Mouse (Mus musculus) kidney, adult 18-20 months (tissue): ENCODE data around the gene Hspa4.
A peak's percentile ranks its signal among the peaks of the same experiment; 100 is the strongest.
"Not testable (repeated sequence)": the region's sequence is repeated elsewhere in the genome, so short reads cannot be mapped to it uniquely, and the experiment has no call there.

Experiments
- DNase-seq: peaks from one replicate; pipeline ENCODE4 v3.0.0; 2021

Hspa4 gene

GRCm38 (mm10) chr11:53306965-53307364, 6.7 kb upstream of the Hspa4 start:
- no peak for DNase-seq

- no peak for DNase-seq
Observed at GRCm38 (mm10) chr11:53304044-53304840, 4.0 kb upstream of the Hspa4 start.

- no peak for DNase-seq
Observed at GRCm38 (mm10) chr11:53301167-53301515, 884 bp upstream of the Hspa4 start.

GRCm38 (mm10) chr11:53299551-53300329, 517 bp downstream of the Hspa4 start:
- DNase-seq: peak; percentile 83

DNA sequence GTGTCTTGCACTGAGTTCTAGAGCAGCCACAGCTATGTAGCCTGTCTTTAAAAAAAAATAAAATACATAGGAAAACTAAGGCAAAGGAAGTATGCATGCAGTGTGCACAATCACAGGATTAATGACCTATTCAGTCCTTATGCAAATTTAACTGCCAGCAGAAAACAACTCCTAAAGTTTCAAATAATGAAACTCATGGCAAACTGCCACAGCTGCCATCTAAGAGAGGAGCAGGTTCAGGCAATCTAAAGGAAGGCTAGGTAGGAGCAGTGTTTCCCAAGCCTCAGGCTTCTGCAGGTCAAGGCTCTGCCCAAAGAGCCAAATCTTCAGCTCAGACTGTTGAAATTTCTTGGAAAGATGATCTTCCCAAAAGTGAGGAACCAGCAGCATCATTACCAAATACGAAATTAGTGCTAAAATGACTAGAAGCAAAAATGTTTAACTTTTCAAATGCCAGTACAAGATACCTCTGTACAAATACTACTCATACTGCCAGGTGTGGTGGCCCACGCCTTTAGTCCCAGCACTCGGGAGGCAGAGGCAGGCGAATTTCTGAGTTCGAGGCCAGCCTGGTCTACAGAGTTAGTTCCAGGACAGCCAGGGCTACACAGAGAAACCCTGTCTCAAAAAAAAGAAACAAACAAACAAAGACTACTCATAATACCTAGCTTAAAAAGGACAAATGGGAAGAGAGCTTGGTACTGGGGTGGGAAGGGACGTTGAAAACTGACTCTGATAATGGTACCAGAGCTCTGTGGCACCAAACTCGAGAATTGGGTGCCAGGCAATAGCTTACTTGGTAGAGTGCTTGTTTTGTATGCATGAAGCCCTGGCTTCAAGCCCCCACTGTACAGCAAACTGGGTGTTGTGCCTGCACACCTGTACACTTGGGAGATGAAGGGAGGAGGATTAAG, 2.1 kb downstream of the Hspa4 start:
- DNase-seq: no peak

DNA sequence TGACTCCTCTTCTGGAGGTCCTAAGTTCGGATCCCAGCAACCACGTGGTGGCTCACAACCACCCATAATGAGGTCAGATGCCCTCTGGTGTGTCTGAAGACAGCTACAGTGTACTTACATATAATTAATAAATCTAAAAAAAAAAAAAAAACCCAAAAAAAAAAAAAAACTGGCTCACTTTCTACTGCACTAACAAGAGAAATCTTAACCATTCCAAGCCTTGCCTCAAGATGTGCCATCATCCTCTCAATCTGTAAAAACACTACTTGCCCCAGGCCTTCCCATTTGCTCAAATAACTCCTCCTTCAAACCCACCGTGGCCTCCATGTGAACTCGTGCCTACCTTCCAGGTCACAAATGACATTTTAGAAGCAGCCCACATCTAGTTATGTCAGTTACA, 3.4 kb downstream of the Hspa4 start:
- no peak for DNase-seq

GRCm38 (mm10) chr11:53294441-53294840, 5.8 kb downstream of the Hspa4 start:
- DNase-seq: no peak

DNA sequence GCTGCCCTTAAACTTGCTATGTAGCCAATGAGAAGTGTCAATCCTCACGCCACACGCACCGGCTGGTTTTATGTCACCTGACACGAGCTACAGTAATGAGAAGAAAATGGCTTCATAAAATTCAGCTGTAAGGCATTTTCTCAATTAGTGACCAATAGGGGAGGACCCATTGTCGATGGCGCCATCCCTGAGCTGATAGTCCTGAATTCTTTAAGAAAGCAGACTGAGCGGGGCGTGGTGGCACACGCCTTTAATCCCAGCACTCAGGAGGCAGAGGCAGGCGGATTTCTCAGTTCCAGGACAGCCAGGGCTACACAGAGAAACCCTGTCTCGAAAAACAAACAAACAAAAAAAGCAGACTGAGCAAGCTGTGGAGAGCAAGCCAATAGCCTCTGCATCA, 9.4 kb downstream of the Hspa4 start:
- no peak for DNase-seq

GRCm38 (mm10) chr11:53290187-53290586, 10.1 kb downstream of the Hspa4 start:
- DNase-seq: not testable (repeated sequence)

- DNase-seq: no peak
Observed at GRCm38 (mm10) chr11:53285885-53286284, 14.4 kb downstream of the Hspa4 start.

DNA sequence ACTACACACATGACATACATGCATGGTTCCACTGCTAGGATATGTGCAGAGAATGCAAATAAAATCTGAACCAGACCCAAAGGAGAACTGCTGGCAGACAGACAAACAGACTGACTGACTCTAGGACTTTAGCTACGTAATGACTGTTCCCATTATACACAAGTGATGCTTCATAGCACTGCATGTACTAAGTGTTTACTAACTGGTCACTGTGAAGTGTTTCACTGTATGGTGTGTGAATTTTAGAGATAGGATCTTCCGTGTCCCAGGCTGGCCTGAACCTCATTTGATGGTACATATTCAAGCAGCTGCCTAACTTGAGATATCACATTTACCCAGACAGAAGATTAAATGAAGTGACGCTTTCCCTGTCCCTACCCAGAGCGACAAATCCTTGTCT, 21.8 kb downstream of the Hspa4 start:
- no peak for DNase-seq

GRCm38 (mm10) chr11:53275358-53275757, 24.9 kb downstream of the Hspa4 start:
- no peak for DNase-seq

DNA sequence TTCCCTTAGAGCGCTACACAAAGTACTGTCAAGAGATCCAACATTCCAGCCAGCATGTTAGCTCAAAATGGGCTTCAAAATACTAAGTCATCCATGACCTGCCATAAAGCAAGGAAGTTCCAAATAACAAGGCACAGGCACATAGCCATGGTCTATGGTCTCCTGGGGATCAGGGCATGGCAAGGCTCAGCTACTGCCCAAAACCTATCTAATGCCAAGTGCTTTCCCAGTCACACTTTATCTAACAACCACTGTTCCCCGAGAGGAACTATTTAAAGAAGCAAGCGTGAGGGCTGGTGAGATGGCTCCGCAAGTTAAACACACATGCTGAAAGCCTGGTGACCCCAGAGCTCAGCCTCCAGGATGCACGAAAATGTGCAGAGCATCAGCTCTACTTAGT, 26.9 kb downstream of the Hspa4 start:
- no peak for DNase-seq

- DNase-seq: no peak
Observed at GRCm38 (mm10) chr11:53269596-53269995, 30.7 kb downstream of the Hspa4 start.

DNA sequence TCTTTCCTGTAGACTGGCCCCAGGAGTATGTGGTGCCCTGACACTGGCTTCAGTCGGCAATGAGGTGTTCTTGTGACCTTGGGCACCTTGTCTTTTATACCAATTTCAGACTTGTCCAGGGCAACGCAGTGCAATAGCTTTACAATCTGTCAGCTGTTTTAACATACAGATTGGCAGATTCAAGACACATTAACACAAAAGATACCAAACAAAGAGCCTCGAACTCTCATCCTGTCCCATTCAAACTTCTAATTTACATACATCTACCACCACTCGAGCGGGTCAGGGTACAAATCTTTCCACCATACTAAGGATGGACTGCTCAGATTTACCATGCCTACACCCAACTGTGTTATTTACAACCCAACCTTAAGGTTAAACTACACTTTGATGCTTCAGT, 39.7 kb downstream of the Hspa4 start:
- DNase-seq: no peak

- no peak for DNase-seq
Observed at GRCm38 (mm10) chr11:53260056-53260455, 40.2 kb downstream of the Hspa4 start.

DNA sequence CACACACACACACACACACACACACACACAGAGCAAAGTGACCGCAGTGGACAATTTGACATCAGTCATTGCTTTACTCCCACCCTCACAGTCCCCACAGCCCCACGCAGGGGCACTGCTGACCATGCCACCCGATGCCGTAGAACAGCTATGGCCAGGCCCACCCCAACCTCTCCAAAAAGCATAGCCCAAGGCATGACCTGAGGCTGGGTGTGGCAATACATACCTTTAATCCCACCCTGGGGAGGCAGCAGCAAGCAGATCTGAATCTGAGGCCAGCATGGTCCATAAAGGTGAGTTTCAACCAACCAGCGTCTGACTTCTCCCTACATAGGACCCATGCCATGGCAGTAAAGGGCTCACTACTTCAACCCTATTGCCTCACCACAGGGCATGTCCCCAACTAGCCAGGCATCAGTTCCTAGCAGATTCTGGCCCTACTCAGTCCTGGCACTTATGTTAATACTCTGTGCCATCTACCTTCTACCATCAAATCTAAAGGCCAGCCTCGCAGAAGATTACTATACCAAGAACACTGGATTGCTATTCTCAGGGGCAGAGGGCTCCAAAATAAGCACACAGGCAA, 41.1 kb downstream of the Hspa4 start:
- DNase-seq: no peak

DNA sequence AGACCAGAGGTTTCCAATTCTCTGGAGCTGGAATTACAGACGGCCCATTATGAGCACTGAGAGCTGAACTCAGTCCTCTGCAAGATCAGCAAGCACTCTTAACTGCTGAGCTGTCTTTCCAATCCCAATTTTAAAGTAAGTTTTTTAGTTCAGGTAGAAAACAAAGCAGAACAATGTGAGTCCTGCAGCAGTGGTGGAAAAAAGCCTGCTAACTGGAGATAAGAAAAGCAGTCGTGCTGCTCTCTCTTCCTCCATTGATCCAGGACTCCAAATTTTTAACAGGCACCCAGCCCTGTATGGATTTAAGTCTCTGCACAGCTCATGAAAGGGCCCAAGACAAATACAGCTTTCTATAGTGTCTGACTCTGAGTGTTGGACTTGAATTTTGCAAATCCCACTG, 43.3 kb downstream of the Hspa4 start:
- no peak for DNase-seq

DNA sequence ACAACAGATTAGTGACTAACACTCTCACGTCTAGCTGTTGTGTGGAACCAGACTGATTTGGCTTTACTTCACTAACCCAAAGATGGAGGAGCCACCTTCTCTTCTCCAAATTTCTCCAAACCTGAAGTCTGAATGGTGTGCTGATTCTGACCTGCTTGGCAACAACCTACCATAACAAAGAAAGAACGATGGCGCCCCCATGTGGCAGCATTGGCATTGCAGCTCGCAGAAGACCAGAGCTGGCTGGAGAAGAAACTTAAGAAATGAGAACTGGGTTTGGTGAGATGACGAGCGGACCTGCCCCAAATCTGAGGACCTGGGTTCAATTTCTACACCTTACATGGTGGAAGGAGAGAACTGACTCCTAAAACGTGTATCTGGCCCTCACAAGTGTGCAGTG, 45.3 kb downstream of the Hspa4 start:
- peak; percentile 76 for DNase-seq

- DNase-seq: peak; percentile 34
Observed at GRCm38 (mm10) chr11:53254428-53254827, 45.8 kb downstream of the Hspa4 start.

- no peak for DNase-seq
Observed at GRCm38 (mm10) chr11:53252186-53253119, 47.8 kb downstream of the Hspa4 start.

GRCm38 (mm10) chr11:53250796-53251195, 49.5 kb downstream of the Hspa4 start:
- DNase-seq: no peak
